Mouse (Mus musculus) kidney, adult 2 months (tissue): Measurements from ENCODE around the gene Etfrf1.

Experiments used
- CTCF ChIP-seq: fragments of 200-500 bp; conservative IDR thresholded peaks from 2 replicates; pipeline ENCODE4 v1.5.1; 2011; ENCODE audit warnings: low read depth, mild to moderate bottlenecking, control low read depth, low read length, moderate library complexity, mixed read lengths; ENCODE audit not compliant: insufficient read depth, insufficient read length
- POLR2A ChIP-seq: fragments of 200-500 bp; IDR thresholded peaks from one replicate; pipeline ENCODE4 v1.6.1; 2011; ENCODE audit warnings: low read depth, low read length, control low read depth

GRCm38 (mm10) chr6:145179665-145180064 lies 31.3 kb upstream of the Etfrf1 start:
- TF ChIP-seq CTCF (peak; percentile 68), POLR2A (no peak)
